Mouse (Mus musculus): Measurements from ENCODE around the gene Gm20388.
"Not testable (repeated sequence)": the region's sequence is repeated elsewhere in the genome, so short reads cannot be mapped to it uniquely, and the experiment has no call there.

Gene Gm20388

GRCm38 (mm10) chr8:124140211-124140790 is 4229.7 kb downstream of the Gm20388 start:
- no peak for DNase-seq (ENCODE audit: extremely low spot score, low spot score)

DNA sequence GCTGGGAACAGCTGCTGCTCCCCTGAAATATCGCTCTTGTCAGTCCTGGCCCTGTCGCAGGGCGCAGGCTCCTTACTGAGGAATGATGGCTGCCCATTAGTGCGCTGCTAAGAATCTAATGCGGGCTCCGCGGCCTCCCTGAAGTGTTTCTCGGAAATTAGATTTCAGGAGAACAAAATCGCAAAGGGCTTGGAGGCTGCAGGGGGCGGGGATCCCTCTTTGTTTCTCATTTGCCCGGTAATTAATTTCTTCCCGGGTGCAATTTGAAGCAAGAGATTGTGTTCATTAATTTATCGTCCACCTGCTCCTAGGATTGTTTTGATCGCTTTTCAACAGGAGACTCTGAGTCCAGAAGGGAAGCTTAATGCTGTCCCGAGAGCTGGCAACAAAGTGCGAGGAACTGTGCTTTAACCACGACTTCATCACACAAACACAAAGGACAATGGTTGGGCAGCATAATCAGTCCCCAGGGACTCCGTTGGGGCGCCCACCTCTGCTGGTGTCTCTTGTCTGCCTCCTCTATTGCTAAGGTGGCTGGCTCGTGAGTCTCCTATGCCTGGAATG is 4230.3 kb downstream of the Gm20388 start:
- DNase-seq (ENCODE audit: extremely low spot score, low spot score): no peak

DNA sequence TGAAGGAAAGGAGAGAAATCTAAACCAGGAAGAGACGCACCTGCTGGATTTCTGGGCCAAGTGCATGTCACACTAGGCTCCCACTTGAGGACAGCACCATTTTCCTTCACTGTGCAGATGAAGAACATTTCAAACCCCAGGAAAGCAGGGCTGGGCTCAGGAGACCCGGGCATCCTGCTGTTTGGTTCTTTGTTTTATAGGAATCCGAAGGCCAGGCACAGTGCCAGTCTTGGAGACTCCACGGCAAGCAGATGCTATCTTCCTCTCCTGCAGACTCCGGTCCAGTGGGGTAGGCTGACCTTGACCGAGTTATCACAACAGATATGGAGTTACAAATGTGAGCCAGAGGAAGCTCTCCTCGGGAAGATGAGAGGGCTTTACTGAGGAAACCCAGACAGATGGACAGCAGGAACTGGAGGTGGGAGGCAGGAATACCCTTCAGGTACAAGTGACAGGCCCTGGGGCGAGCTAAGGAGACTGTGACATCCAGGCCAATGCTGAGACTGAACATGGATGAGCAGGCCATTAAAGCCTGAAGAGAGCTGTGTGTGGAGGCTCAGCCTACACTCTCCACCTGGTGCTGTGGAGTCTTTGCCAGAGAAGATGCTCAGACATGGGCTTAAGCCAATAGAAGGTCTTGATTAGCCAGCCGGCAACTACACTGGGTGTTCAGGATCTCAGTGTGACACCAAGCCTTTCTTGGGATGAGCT is 4231.2 kb downstream of the Gm20388 start:
- no peak for DNase-seq (ENCODE audit: extremely low spot score, low spot score)

GRCm38 (mm10) chr8:124143003-124143402 is 4232.4 kb downstream of the Gm20388 start:
- no peak for DNase-seq (ENCODE audit: extremely low spot score, low spot score)

DNA sequence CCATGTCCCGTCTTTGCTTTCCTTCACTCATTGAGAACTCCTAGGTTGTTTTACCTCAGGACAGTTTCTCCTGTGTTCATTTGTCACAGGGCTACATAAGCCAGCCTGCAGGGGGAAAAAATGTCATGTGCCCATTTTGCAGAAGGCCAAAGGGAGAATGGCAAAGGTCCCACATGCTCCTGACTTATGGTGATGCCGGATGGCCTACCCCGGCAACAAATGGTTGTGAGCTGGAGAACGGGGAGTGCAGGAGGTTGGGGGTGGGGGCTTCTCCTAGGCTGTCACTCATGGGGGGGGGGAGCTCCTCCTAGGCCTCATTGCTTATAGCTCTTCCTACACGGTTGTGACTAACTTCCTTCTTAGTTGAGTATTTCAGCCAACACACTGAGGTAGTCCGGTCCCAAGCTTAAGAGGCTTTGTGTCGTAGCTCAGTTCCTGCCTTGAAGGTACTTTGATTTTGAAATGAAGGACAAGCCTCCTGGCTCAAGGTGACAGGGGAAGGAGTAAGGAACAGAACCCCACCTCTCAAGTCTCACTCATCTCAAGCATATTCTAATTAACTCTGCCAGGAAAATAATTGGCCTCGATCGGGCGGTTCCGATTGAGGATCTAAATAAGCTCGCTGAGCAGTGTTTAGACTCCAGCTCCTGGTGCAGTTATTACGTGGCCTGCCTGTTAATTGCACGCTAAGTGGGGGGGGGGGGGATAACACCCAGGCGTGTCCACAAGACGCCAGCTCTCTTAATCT is 4233.4 kb downstream of the Gm20388 start:
- no peak for DNase-seq (ENCODE audit: extremely low spot score, low spot score)

GRCm38 (mm10) chr8:124144619-124144980 is 4234.0 kb downstream of the Gm20388 start:
- no peak for DNase-seq (ENCODE audit: extremely low spot score, low spot score)

DNA sequence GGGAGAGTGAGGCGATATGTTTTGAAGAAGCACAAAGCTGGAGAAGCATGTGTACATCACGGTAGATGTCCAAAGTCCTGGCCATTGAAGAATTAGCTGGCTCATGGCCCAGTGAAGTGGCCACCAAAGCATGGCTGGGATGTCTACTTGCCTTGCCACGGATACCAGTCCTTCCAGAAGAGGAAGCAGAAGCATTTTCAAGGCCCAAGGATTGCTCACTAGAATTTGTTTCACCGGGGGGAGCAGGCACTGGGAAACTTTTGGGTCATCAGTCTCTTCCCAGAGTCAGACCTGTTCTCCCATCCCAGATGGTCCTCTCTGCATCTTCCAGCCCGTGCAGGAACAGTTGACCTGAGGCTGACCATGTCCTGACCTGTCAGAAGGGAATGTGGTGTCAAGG is 4235.6 kb downstream of the Gm20388 start:
- no peak for DNase-seq (ENCODE audit: extremely low spot score, low spot score)

- no peak for DNase-seq (ENCODE audit: extremely low spot score, low spot score)
Measured at GRCm38 (mm10) chr8:124150009-124150408, 4239.4 kb downstream of the Gm20388 start.

- no peak for DNase-seq (ENCODE audit: extremely low spot score, low spot score)
Measured at GRCm38 (mm10) chr8:124150536-124150935, 4239.9 kb downstream of the Gm20388 start.

- DNase-seq (ENCODE audit: extremely low spot score, low spot score): no peak
Measured at GRCm38 (mm10) chr8:124151881-124152280, 4241.2 kb downstream of the Gm20388 start.

GRCm38 (mm10) chr8:124152771-124153170 is 4242.1 kb downstream of the Gm20388 start:
- no peak for DNase-seq (ENCODE audit: extremely low spot score, low spot score)

- no peak for DNase-seq (ENCODE audit: extremely low spot score, low spot score)
Measured at GRCm38 (mm10) chr8:124156324-124156723, 4245.7 kb downstream of the Gm20388 start.

- no peak for DNase-seq (ENCODE audit: extremely low spot score, low spot score)
Measured at GRCm38 (mm10) chr8:124161683-124162082, 4251.0 kb downstream of the Gm20388 start.

- no peak for DNase-seq (ENCODE audit: extremely low spot score, low spot score)
Measured at GRCm38 (mm10) chr8:124163258-124163657, 4252.6 kb downstream of the Gm20388 start.

- no peak for DNase-seq (ENCODE audit: extremely low spot score, low spot score)
Measured at GRCm38 (mm10) chr8:124169749-124170148, 4259.1 kb downstream of the Gm20388 start.

DNA sequence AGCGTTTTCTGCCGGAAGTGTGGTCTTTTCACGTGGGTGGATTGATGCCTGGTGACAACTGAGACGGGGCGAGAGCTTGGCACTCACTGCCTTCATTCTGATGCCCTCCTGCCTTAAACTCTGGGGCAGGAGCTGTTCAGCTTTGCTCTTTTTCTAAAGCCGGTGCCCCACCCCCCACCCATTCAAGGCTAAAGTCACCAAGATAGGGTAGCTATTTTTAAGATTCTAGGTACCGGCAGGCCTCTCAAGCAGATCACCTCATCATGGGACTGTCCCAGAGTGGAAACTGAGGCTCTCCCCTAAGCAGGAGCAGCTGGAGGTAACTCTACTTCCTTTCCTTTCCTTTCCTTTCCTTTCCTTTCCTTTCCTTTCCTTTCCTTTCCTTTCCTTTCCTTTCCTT is 4260.0 kb downstream of the Gm20388 start:
- no peak for DNase-seq (ENCODE audit: extremely low spot score, low spot score)

- no peak for DNase-seq (ENCODE audit: extremely low spot score, low spot score)
Measured at GRCm38 (mm10) chr8:124171557-124172528, 4261.2 kb downstream of the Gm20388 start.

DNA sequence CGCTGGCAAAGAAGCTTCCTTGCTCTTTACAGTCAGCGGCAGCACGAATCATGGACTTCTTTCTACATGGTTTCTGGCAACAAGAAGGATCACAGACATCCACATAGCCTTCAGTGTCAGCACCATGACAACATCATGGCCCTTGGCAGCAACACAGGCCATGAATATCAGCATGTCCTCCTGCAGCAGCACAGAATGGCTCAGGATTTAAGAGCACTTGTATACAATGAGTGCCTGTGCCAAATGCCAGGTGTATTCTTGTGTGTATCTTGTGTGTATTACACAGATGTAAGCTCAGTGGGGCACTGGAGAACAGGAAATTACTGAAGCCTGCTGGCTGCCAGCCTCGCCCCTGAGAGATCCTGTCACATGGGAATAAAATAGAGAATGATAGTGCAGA is 4263.0 kb downstream of the Gm20388 start:
- DNase-seq (ENCODE audit: extremely low spot score, low spot score): no peak

- no peak for DNase-seq (ENCODE audit: extremely low spot score, low spot score)
Measured at GRCm38 (mm10) chr8:124176133-124176532, 4265.5 kb downstream of the Gm20388 start.

DNA sequence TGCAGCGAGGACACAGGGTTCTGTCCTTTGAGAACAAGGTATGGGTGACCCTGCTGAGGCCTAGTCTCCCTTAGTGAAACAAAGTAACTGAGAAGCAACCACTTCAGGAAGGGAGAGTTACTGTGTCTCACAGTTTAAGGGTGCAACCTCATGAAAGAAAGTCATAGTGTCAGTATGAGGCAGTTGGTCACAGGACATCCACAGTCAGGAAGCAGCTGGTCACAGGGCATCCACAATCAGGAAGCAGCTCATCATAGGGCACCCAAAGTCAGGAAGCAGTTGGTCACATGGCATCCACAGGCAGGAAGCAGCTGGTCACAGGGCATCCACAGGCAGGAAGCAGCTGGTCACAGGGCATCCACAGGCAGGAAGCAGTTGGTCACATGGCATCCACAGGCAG is 4266.5 kb downstream of the Gm20388 start:
- DNase-seq (ENCODE audit: extremely low spot score, low spot score): not testable (repeated sequence)
